Mouse (Mus musculus) bone marrow, adult 2 months (tissue): Measurements from ENCODE around the gene Tmem267.

ENCODE experiments used
- CTCF ChIP-seq: fragments of 200-500 bp; IDR thresholded peaks from 2 replicates; pipeline ENCODE4 v1.5.1; 2011; ENCODE audit warnings: low read length, control low read depth; ENCODE audit not compliant: control insufficient read depth, insufficient read depth
- POLR2A ChIP-seq: fragments of 200-500 bp; IDR thresholded peaks from 2 replicates; pipeline ENCODE4 v1.6.1; 2011; ENCODE audit warnings: low read depth, mild to moderate bottlenecking, control low read depth, low read length, borderline replicate concordance; ENCODE audit not compliant: control insufficient read depth

- TF ChIP-seq CTCF (no peak), POLR2A (no peak)
Measured at GRCm38 (mm10) chr13:119623634-119624033, 135.8 kb downstream of the Tmem267 start, which contains the start of gene Ccl28.
